Mouse (Mus musculus): ENCODE measurements around the gene Rtp2.
A peak's percentile ranks its signal among the peaks of the same experiment; 100 is the strongest.

Rtp2 gene

DNA sequence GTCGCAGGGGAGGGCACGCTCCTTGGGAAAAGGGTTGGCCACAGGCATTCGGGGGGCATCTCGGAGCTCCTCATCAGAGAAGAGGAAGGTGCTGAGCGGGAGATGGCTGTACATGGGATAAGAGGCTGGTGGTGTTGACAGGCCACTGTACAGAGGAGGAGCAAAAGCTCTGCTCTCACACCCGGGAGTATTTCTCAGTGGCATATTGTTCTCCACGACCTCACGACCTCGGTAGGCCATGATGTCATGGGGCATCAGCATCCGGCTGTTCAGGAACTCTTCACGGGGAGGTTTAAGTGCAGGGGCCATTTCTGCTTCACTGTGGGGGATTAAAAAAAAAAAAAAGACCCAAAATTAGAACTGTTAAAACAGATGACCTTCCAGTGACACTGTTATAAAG lies 40.7 kb upstream of the Rtp2 start:
- no peak for TF ChIP-seq POU5F1 (IDR thresholded peaks at IDR 0.05; ENCODE audit: borderline replicate concordance, low read length)
- TF ChIP-seq CTCF (conservative IDR thresholded peaks at IDR 0.05; ENCODE audit: low read length) = no peak
- TF ChIP-seq NANOG (IDR thresholded peaks at IDR 0.05; ENCODE audit: borderline replicate concordance, low read length) = no peak
- no peak overlapping the region for H3K4me3 ChIP-seq (replicated peaks; ENCODE audit: low read length)

GRCm38 (mm10) chr16:23972126-23972740 lies 40.0 kb upstream of the Rtp2 start:
- H3K4me1 ChIP-seq (replicated peaks; ENCODE audit: low read depth, low read length) = peaks cover 18% of the 10 kb centered on the region
- no peaks in the 10 kb centered on the region for H3K27me3 ChIP-seq (ENCODE audit: insufficient read depth, low read length)
- no peaks in the 10 kb centered on the region for H3K9me3 ChIP-seq (ENCODE audit: low read length)
- H3K36me3 ChIP-seq (ENCODE audit: insufficient read depth, low read length) = peaks cover 5% of the 10 kb centered on the region; the same call in 1 of the 2 replicates
- no peak for TF ChIP-seq NANOG (IDR thresholded peaks at IDR 0.05; ENCODE audit: borderline replicate concordance, low read length)
- TF ChIP-seq CTCF (conservative IDR thresholded peaks at IDR 0.05; ENCODE audit: low read length) = no peak
- TF ChIP-seq POU5F1 (IDR thresholded peaks at IDR 0.05; ENCODE audit: borderline replicate concordance, low read length) = no peak
- H3K4me3 ChIP-seq (replicated peaks; ENCODE audit: low read length) = 0 out of 2 replicates have a peak overlapping the region, but pooled peaks have one; percentile 41

More for the DNA sequence above, 40.7 kb upstream of the Rtp2 start:
- no peaks in the 10 kb centered on the region for H3K9me3 ChIP-seq (ENCODE audit: low read length)
- no peaks in the 10 kb centered on the region; the same call in 1 of the 2 replicates for H3K27me3 ChIP-seq (ENCODE audit: insufficient read depth, low read length)
- H3K4me1 ChIP-seq (replicated peaks; ENCODE audit: low read depth, low read length) = peaks cover 14% of the 10 kb centered on the region
- H3K36me3 ChIP-seq (ENCODE audit: insufficient read depth, low read length) = peaks cover 5% of the 10 kb centered on the region; the same call in 1 of the 2 replicates

GRCm38 (mm10) chr16:23969919-23970318 lies 37.7 kb upstream of the Rtp2 start:
- H3K9me3 ChIP-seq (ENCODE audit: low read length) = no peaks in the 10 kb centered on the region
- peaks cover 5% of the 10 kb centered on the region; the same call in 1 of the 2 replicates for H3K36me3 ChIP-seq (ENCODE audit: insufficient read depth, low read length)
- TF ChIP-seq NANOG (IDR thresholded peaks at IDR 0.05; ENCODE audit: borderline replicate concordance, low read length) (no peak), POU5F1 (IDR thresholded peaks at IDR 0.05; ENCODE audit: borderline replicate concordance, low read length) (no peak), CTCF (conservative IDR thresholded peaks at IDR 0.05; ENCODE audit: low read length) (no peak)
- peaks cover 18% of the 10 kb centered on the region for H3K4me1 ChIP-seq (replicated peaks; ENCODE audit: low read depth, low read length)
- H3K4me3 ChIP-seq (replicated peaks; ENCODE audit: low read length) = no peak overlapping the region
- no peaks in the 10 kb centered on the region for H3K27me3 ChIP-seq (ENCODE audit: insufficient read depth, low read length)

DNA sequence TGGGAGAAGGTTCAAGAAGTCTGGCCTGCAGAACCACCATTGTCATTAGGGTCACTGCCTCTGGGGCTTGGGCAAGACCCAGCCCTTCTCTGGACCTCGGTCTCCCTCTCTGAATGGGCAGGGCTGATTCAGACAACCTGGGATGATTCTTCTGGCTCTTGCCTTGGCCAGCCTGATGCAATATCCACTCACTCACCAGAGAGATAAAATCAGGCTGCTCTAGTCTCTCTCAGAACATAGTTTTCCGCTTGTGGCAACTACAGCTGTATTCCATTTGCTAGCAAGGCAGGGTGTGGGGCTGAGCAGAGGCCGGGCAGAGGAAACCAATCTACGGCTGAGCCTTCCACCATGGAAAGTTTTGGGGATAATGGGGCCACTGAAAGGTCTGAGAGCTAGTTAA lies 36.7 kb upstream of the Rtp2 start:
- Histone ChIP-seq H3K27me3 (ENCODE audit: insufficient read depth, low read length) (no peaks in the 10 kb centered on the region), H3K36me3 (ENCODE audit: insufficient read depth, low read length) (peaks cover 5% of the 10 kb centered on the region; the same call in 1 of the 2 replicates), H3K4me3 (replicated peaks; ENCODE audit: low read length) (no peak overlapping the region), H3K9me3 (ENCODE audit: low read length) (no peaks in the 10 kb centered on the region), H3K4me1 (replicated peaks; ENCODE audit: low read depth, low read length) (peaks cover 18% of the 10 kb centered on the region)
- TF ChIP-seq CTCF (conservative IDR thresholded peaks at IDR 0.05; ENCODE audit: low read length) (no peak), NANOG (IDR thresholded peaks at IDR 0.05; ENCODE audit: borderline replicate concordance, low read length) (no peak), POU5F1 (IDR thresholded peaks at IDR 0.05; ENCODE audit: borderline replicate concordance, low read length) (no peak)

- Histone ChIP-seq H3K36me3 (ENCODE audit: insufficient read depth, low read length) (peaks cover 5% of the 10 kb centered on the region; the same call in 1 of the 2 replicates), H3K4me3 (replicated peaks; ENCODE audit: low read length) (no peak overlapping the region), H3K4me1 (replicated peaks; ENCODE audit: low read depth, low read length) (peaks cover 12% of the 10 kb centered on the region), H3K27me3 (ENCODE audit: insufficient read depth, low read length) (0 out of 2 replicates have a peak, but pooled peaks cover 3% of the 10 kb centered on the region), H3K9me3 (ENCODE audit: low read length) (no peaks in the 10 kb centered on the region)
- TF ChIP-seq CTCF (conservative IDR thresholded peaks at IDR 0.05; ENCODE audit: low read length) (peak; percentile 93), NANOG (IDR thresholded peaks at IDR 0.05; ENCODE audit: borderline replicate concordance, low read length) (no peak), POU5F1 (IDR thresholded peaks at IDR 0.05; ENCODE audit: borderline replicate concordance, low read length) (no peak)
Measured at GRCm38 (mm10) chr16:23967301-23967700, 35.1 kb upstream of the Rtp2 start.

DNA sequence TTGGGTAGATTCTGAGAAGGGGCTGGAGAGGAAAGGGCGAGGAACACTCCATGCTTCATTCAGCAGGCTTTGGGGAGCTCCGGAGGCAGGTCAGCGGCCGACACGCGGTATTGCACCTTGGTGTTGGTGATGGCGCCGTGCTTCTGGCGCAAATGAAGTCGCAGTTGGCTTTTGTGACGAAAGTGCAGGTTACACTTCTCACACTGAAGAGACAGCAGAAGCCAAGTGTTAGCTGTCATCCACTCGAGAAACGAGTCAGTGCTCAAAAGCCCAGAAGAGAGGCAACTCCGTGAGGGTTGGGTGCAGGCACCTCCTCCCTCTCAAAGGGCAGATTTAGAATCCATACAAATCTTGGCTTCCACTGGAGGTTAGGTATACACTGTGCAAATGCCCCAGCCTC lies 33.9 kb upstream of the Rtp2 start:
- Histone ChIP-seq H3K4me1 (replicated peaks; ENCODE audit: low read depth, low read length) (peaks cover 12% of the 10 kb centered on the region; the same call in 1 of the 2 replicates), H3K9me3 (ENCODE audit: low read length) (no peaks in the 10 kb centered on the region), H3K27me3 (ENCODE audit: insufficient read depth, low read length) (0 out of 2 replicates have a peak, but pooled peaks cover 3% of the 10 kb centered on the region), H3K36me3 (ENCODE audit: insufficient read depth, low read length) (peaks cover 2% of the 10 kb centered on the region; the same call in 1 of the 2 replicates), H3K4me3 (replicated peaks; ENCODE audit: low read length) (no peak overlapping the region)
- TF ChIP-seq POU5F1 (IDR thresholded peaks at IDR 0.05; ENCODE audit: borderline replicate concordance, low read length) (no peak), CTCF (conservative IDR thresholded peaks at IDR 0.05; ENCODE audit: low read length) (no peak), NANOG (IDR thresholded peaks at IDR 0.05; ENCODE audit: borderline replicate concordance, low read length) (no peak)

DNA sequence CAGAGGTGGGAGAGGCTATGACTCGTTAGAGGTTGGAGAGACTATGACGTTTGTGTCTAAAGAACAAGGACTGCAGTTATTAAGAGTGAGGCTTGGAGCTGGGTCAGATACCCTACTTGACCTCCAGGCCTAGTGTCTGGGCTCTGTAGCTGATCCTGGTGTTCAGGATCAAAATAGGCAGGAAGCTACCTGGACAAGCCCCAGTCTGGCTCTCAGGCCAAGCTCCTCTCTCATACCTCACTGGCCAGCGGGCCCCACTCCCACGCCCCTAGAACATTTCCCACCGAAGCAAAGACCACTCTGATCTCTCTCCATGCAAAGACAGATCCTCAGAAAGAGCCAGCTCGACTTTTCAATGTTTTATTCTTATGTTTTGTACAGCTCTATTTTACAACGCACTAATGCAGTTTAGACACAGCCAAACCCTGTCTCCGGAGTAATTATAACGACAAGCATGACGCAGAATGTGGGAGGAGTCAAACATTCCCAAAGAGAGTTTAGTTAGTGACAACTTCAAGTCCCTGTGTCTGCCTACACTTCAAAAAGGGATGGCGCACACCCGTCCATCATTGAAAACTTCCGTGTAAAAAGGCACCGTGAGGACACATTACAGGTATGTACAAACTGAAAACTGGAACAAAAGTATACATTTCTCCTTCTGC lies 32.6 kb upstream of the Rtp2 start:
- TF ChIP-seq NANOG (IDR thresholded peaks at IDR 0.05; ENCODE audit: borderline replicate concordance, low read length) = no peak
- TF ChIP-seq CTCF (conservative IDR thresholded peaks at IDR 0.05; ENCODE audit: low read length) = no peak
- TF ChIP-seq POU5F1 (IDR thresholded peaks at IDR 0.05; ENCODE audit: borderline replicate concordance, low read length) = no peak
- H3K4me1 ChIP-seq (replicated peaks; ENCODE audit: low read depth, low read length) = peaks cover 11% of the 10 kb centered on the region; the same call in 1 of the 2 replicates
- 0 out of 2 replicates have a peak, but pooled peaks cover 3% of the 10 kb centered on the region for H3K27me3 ChIP-seq (ENCODE audit: insufficient read depth, low read length)
- no peak overlapping the region for H3K4me3 ChIP-seq (replicated peaks; ENCODE audit: low read length)
- H3K36me3 ChIP-seq (ENCODE audit: insufficient read depth, low read length) = no peaks in the 10 kb centered on the region
- H3K9me3 ChIP-seq (ENCODE audit: low read length) = no peaks in the 10 kb centered on the region

GRCm38 (mm10) chr16:23963896-23964668 lies 31.9 kb upstream of the Rtp2 start:
- H3K4me3 ChIP-seq (replicated peaks; ENCODE audit: low read length) = no peak overlapping the region
- 0 out of 2 replicates have a peak, but pooled peaks cover 3% of the 10 kb centered on the region for H3K27me3 ChIP-seq (ENCODE audit: insufficient read depth, low read length)
- no peaks in the 10 kb centered on the region for H3K9me3 ChIP-seq (ENCODE audit: low read length)
- H3K4me1 ChIP-seq (replicated peaks; ENCODE audit: low read depth, low read length) = peaks cover 7% of the 10 kb centered on the region; the same call in 1 of the 2 replicates
- TF ChIP-seq NANOG (IDR thresholded peaks at IDR 0.05; ENCODE audit: borderline replicate concordance, low read length) = no peak
- no peak for TF ChIP-seq POU5F1 (IDR thresholded peaks at IDR 0.05; ENCODE audit: borderline replicate concordance, low read length)
- no peak for TF ChIP-seq CTCF (conservative IDR thresholded peaks at IDR 0.05; ENCODE audit: low read length)
- H3K36me3 ChIP-seq (ENCODE audit: insufficient read depth, low read length) = no peaks in the 10 kb centered on the region

Measured in E14TG2a.4 (cell line).